Mouse (Mus musculus): ENCODE data around the gene Gabpb2.

Gene Gabpb2

GRCm38 (mm10) chr3:95159987-95160963 is 57.4 kb downstream of the Gabpb2 start, which contains the start of gene Sema6c:
Sema6c (plus strand) TSS chr3:95160457.
- under 1% methylated on average over 66 of the region's 66 CpGs for WGBS

GRCm38 (mm10) chr3:95159511-95159986 is 58.2 kb downstream of the Gabpb2 start:
- WGBS: 29% methylated on average over 8 of the region's 8 CpGs

GRCm38 (mm10) chr3:95153874-95154273 is 63.8 kb downstream of the Gabpb2 start:
- 43% methylated on average over 4 of the region's 4 CpGs for WGBS

- 70% methylated on average over 3 of the region's 3 CpGs for WGBS
Observed at GRCm38 (mm10) chr3:95147924-95148323, 69.8 kb downstream of the Gabpb2 start.

- WGBS: 13% methylated on average over 5 of the region's 5 CpGs
Observed at GRCm38 (mm10) chr3:95142617-95143011, 75.1 kb downstream of the Gabpb2 start.

- 79% methylated on average over 10 of the region's 10 CpGs for WGBS
Observed at GRCm38 (mm10) chr3:95141952-95142616, 75.6 kb downstream of the Gabpb2 start, which contains the start of gene Tnfaip8l2. Tnfaip8l2 (minus strand) TSS chr3:95142360.

GRCm38 (mm10) chr3:95141474-95141873 is 76.2 kb downstream of the Gabpb2 start:
- WGBS: 90% methylated on average over 9 of the region's 9 CpGs

GRCm38 (mm10) chr3:95140795-95141194 is 76.9 kb downstream of the Gabpb2 start:
- 95% methylated on average over 6 of the region's 6 CpGs for WGBS

- WGBS: 73% methylated on average over 18 of the region's 18 CpGs
Observed at GRCm38 (mm10) chr3:95140289-95140595, 77.5 kb downstream of the Gabpb2 start.

- WGBS: 74% methylated on average over 25 of the region's 25 CpGs
Observed at GRCm38 (mm10) chr3:95139586-95140288, 78.0 kb downstream of the Gabpb2 start.

- WGBS: 79% methylated on average over 3 of the region's 3 CpGs
Observed at GRCm38 (mm10) chr3:95136336-95136735, 81.4 kb downstream of the Gabpb2 start.

GRCm38 (mm10) chr3:95135433-95136052 is 82.2 kb downstream of the Gabpb2 start:
- WGBS: 41% methylated on average over 7 of the region's 7 CpGs

GRCm38 (mm10) chr3:95135023-95135422 is 82.7 kb downstream of the Gabpb2 start:
- WGBS: 23% methylated on average over 6 of the region's 6 CpGs

- WGBS: no CpG with 5 or more reads among the region's 12 CpGs
Observed at GRCm38 (mm10) chr3:95134133-95134532, 83.6 kb downstream of the Gabpb2 start.

- WGBS: under 1% methylated on average over 20 of the region's 20 CpGs
Observed at GRCm38 (mm10) chr3:95133680-95134101, 84.0 kb downstream of the Gabpb2 start, which contains the start of the genes Scnm1 and Lysmd1. Scnm1 (minus strand) TSS chr3:95134011. Lysmd1 (plus strand) TSS chr3:95134088.

- 55% methylated on average over 11 of the region's 11 CpGs for WGBS
Observed at GRCm38 (mm10) chr3:95133176-95133575, 84.5 kb downstream of the Gabpb2 start.

GRCm38 (mm10) chr3:95132389-95132788 is 85.3 kb downstream of the Gabpb2 start:
- 85% methylated on average over 2 of the region's 2 CpGs for WGBS
